Mouse (Mus musculus) heart, adult 18-20 months (tissue): ENCODE data around the gene Phpt1. TPM values are rescaled to one million over a fixed set of nuclear protein-coding genes. Genes with fewer than 3 reads are reported as not detected.

Source experiments
- DNase-seq, 2 experiments: peaks; one replicate each; pipeline ENCODE4 v3.0.0; 2021 to 2022; ENCODE audit warnings: mixed read lengths in 1 of 2
- total RNA-seq, 2 experiments: library from RNA; stranded (reverse); gene quantifications; 2 replicates each; pipeline ENCODE4 v1.2.3; 2021

The Phpt1 gene
- total RNA-seq, 2 experiments from 2014 or later, result 55.9 to 72.5 TPM

DNA sequence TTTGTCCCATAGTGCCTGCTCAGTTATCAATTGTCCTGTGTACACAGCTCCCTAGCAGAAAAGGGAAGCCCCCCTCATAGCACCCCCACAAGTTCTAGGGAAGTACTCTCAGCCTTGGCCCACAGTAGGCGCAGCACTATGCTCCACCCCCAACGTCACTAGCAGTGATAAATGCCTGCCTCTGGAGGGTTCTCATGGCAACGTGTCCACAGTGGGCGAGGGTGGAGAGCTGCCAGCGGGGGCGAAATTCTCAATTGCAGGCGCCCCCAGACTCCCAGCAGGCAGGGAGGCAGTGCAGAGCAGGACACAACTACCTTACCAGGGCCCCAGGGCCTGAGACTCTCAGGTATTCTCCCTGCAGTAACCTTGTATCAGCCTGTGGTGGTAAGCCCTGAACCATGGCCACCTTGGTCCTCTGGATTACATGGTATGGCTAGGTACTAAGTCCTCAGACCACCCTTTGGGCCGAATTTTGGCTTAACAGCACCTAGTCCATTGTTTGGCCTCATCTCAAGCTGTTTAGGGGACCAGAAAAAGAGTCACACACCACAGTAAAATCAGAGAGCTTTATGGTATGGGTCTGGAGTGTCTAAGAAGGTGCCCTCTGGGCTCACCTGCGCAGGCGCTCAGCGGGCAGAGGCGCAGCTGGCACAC is 7.6 kb upstream of the Phpt1 start:
- DNase-seq, result no peak

DNA sequence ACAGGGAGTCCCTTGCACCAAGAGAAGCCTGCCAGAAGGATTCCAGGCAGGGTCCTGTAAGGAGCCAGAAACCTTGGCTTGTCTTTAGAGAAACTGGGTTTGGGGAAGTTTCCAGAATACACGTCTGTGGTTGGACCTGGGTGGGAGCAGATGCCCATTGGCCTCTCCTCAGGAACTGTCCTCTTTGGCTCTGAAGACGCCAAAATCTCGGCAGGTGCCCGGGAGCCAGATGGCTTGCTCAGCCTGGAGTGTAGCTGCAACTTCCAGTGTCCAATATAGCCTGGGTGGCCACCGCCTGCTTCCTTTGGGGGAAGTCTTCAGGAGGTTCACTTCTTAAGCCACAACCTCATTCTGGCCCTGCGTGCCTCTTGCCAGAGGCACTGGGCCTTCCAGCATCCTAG is 6.9 kb upstream of the Phpt1 start:
- DNase-seq, result no peak

DNA sequence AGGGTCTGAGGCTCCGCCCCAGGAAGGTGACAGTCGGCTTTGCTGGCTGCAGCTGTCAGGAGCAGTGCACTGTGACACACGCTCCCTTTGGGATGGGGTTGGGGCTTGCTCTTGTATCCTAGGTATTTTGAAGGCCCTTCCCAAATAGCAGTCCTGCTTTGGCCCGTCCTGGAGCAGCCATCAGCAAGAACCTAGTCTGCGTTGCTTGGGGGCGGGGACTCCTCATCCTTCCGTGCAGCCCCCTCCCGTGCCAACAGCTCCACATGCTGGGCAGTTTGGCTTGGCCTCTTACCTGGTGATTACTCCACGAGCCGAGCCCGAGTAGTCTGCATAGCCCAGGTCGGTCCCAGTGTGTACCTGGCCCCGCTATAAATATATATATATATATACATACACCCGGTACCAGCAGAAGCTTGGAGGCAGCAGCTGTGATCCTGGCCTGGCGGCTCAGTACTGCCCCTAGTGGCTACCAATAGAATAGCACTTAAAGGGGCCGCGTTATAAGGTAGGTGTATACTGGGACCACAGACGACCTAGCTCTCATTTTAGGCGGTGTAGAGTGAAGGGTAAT is 6.4 kb upstream of the Phpt1 start, which contains the start of gene Ajm1:
Gene Ajm1, minus strand, starts transcription at position 464 of the 571 bp plus-strand sequence.
- DNase-seq, result peak; percentile 62 to 74

DNA sequence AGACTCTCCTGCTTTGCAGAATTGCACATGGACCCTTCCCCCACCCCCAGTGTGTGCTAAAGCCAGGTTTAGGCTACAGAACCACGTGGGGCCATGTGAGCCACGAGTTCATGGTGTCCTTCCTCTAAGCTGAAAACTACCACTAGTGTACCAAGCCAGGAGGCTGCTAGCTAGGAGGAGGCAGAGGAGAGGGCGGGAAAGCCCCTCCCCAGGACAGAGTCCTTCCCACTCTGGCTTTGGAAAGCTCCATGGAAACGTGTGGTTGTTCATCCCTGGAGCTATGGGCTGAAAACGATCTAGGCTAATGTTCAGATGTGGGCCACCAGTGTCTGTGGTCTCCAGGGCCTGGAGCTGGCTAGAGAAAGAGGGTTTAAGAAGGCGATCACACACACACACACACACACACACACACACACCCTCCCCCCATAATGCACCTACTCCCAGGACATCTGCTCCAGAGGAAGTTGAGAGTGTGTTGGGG is 5.6 kb upstream of the Phpt1 start:
- no peak for DNase-seq

DNA sequence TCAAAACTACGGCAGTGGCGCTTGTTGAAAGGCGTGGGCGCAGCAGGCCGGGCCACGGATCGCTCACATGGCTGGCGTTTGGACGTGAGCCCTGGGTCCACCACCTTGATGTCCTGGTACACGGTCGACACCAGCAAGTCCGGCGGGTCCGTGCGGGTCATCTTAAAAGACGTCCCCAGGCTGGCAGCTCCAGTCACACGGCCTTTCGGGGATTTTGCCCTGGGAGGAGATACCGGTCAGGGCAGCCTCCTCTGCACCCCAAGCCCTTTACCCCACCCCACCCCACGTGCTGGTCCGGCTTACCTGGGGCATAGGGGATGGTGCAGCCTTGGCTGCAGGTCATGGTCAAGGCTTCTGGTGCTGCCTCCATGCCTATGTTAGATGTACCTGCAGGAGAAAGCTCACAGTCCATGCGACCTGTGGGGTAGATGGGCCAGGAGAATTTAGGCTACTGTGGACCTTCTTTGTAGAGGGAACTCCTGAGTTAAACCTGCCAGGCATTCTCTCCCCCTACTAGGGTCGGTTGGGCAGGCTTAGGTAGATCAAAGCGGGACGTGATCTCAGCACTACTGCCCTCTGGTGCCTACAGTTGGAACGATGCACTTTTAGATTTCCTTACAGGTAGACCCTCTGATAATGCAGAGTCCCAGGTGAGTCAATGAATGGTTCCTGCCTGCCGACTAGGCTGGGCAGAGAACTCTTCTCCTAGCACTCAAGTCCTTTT is 4.9 kb upstream of the Phpt1 start:
- no peak for DNase-seq

DNA sequence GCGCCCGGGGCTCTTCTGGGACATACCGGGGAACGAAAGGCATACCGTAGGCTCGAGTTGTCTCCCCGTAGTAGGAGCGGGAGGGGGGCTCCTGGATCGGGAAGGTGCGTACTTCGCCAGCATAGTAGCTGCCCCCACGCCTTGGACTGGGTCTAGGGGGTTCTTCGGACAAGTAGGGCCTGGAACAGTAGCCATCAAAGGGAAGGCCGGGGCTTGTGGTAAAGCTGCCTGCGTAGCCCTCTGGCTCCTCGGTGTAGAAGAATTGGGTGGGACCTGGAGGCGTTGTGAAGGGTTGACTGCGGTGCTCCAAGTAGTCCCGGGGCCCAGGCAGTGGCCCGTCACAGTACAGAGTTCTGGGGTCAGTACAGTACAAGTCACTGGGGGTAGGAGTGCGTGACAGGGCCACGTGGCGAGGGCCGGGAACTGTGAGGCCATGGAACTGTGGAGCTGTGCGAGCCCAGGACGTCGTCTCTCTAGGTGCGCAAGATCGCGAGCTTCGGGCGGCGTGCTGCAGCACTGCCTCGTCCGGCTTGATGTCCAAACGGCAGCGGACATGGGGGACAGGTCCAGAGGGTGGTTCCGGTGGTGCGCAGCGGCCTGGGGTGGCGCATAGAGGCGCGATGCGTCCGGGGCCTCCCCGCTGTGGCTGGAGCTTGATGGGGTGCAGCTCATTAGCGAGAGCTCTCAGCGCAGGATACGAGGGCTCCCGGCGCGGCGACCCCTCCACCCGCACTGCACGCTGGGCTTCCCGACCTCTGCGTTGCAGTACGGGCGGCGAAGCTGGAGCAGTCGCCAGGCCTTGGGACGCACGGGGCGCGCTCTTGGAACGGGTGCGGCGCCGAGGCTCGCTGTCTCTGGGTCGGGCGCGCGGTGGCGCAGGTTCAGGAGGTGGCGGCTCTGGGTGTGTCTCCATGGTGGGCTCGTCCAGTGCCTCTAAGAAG is 4.0 kb upstream of the Phpt1 start:
- no peak for DNase-seq

DNA sequence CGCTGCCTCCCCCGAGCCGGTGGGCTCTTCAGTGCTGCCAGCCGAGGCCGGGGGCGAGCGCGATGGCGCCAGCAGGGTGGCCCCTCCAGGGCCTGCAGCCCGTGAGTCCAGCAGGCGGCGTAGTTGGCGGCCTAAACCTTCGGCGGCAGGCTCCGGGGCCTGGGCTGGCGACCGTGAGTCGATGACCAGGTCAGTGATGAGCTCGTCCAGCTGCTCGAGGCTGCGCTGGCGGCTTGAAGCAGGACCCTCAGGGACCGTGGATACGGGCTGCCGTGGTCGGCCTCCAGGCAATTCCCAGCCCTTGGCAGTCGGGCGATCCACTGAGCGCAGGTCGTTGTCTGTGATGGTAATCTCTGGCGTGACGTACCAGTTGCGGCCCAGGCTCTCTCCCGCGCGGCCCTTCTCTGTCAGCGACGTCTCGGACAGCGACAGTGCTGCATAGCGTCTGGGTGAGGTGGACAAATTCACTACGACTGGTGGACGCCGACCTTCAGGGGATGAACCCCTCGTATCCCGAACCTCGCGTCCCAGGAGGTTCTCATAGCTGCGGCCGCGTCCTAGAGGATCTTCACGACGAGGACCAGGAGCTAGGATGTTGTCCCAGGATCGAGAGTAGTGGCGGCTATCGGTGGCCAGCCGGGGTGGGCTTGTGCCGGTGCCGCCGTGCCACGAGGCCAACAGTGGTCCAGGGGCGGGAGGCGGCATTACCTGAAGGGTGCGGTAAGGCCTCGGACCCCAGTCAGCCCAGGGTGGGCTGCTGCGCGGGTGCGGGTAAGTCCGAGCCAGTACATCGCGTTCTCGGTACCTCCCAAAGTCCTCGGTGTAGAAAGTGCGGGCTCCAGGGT is 3.1 kb upstream of the Phpt1 start:
- DNase-seq, result no peak

DNA sequence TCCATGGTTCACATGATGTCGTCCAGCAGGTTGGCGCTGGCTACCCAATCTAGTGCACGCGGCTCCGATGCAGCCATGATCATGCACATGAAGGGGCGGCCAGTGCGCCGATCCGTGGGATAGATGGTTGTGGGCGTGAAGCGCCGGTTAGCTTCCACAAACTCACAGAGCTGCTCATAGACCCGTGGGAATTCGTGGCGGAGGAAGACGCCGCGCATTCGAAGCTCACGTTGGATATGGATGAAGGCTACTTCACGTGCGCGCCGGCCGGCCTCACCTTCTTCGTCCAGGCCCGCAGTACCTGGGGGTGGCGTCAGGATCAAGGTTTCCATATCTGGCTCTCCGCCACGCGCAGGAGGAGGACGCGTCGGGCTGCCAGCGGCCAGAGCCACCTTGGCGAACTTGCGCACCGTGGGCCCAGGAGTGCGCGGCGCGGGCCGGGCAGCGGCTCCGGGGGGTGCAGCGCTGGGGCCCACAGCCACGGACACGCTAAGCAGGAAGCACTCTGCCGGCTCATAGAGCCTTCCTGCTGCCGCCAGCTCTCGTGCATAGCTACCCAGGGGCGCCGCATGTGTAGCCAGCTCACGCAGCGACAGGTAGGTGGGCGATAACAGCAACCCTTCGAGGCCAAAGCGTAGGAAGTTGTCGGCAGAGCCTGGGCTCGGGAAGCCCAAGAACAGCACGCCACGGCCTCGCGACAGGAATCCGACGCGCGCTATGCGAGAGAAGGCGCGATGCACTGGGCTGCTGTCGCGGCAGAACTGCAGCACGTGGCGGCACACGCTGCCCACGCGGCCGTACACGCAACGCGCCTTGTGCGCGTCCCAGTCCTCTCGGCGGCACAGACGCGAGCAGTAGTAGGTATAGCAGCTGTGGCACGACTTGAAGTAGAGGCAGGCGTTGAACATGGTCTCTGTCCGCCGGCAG is 2.2 kb upstream of the Phpt1 start:
- DNase-seq, result no peak

DNA sequence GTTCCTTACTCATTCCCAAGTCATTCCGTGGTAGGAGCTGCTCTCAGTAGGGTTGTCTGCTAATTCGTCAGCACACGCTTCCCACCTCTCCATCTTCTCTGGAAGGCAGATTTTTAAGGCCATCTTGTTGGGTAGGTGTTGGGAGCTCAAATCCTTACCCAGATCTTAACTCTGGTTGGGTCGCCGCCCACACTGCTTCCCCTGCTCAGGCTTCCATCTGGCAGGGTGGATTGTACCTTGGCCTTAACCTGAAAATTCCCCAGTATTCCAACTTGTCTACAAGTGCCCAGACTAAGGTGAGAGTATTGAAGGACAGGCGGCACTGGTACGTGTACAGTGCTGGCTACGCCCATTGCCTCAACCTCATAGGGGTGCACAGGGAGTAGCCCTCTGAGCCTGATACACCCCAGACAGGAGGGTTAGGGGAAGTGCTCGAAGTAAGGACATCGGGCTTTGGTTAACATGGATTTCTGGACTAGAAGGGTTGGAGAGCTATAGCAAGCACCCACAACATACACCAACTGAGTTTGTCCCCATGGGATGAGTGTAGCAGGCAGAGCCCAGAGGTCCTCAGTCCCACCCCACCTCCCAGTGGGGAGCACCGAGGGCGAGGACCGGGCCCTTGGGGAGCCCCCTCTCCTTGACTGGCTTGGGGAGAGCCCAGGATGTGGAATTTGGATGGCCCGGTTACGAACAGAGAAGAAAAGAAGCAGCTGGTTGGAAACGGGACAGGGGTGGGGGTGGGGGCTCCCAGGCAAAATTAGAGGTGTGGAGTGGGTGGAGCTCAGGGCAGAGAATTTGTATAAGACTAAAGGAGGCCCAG is 1.2 kb upstream of the Phpt1 start:
- DNase-seq, result no peak

DNA sequence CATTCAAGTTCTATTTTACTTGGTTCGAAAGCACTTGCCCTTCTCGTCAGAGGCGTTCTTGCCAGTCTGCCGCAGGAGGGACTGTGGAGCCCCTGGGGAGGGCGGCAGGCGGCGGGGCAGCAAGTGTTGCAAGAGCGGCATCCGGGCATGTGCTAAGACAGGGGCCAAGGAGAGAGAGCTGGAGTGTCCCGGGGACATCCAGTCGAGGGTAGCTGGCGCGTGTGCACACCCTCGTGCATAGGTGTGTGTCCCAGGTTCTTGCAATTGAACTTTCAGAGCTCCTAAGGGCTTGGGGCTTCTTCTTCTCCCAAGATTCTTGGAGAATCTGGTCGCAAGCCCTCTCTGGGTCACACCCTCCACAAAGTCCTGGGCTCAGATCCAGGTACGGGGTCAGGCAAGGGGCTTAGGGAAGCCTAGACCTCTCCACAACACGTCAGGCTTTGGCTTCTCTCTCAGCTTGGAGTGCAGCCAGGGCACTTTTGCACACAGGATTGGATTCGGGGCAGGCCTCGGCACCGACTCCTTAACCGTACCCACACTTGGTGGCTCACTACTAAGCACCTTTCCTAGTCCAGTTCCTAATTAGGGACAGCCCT is 506 bp upstream of the Phpt1 start:
- DNase-seq, result peak in 1 of 2 experiments; percentile 58

DNA sequence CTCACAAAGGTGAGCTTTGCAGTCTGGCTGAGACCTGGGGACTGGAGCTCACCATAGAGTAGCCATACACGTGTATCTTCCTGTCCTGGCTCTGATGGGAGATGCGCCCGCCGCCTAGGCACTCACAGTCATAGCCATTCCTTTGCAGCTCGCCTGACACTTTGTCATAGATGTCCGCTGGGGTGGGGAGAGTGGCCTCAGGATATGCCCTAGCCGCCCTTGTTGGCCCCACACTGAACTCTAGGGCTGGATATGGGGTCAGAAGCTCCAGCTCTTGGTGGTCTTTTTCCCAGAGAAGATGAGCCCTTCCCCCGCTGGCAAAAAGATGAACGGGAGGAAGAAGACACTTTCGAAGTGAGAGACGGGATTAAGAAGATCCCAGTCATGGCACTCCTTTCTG is 888 bp downstream of the Phpt1 start:
- DNase-seq, result no peak

DNA sequence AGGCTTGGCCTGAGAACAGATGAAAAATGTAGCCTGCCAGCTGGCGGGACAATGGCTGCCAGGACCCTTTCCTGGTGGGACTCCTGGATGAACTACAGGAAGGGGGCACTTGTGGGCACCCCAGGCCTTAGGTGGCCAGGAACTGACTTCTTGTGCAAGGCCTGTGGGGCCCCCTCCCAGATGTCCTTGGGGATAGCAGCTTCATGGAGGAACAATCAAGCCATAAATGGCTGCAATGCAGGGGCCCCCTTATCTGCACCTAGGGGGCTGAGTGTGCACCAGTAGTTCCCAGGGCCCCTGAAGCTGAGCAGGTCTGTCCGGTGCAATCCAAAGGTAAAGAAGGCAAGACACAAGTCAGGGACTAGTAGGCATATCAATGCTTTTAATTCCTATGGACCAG is 2.0 kb downstream of the Phpt1 start:
- no peak for DNase-seq

DNA sequence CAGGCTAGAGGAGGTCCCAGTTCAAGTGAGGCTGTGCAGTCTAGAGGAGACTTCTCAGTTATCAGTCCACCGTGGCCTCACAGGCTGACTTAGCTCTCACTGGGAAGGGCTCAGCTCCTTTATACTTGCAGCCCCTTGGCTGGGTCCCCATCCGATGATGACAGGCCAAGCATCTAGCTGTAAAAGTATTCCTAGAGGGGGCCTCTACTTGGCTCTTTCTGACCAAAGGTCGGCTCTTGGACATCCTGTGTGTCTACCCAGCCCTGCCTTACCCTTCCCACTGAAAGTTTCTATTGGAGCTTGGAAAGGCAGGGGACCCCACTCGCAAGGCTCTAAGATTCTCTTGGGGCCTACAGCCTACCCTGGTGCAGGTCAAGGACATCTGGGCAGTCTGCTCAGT is 3.8 kb downstream of the Phpt1 start:
- no peak for DNase-seq

DNA sequence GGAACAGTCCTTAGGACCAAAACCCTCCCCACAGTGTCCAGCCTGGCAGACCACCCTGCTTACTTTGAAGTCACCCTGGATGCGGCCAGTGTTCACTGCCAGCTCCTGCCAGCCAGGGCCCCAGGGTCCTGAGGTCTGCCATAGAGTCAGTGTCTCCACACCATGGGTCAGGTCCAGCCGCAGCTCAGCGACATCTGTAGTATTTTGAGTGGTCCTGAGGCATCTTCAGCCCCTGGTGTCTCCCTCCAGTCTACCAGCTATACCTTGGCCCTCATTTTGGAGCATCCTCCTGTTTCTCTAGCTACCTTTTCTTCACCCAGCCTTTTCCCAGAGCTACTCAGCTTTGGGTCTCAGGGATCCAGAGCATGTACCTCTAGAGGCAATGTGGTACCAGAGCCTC is 5.7 kb downstream of the Phpt1 start:
- no peak for DNase-seq

DNA sequence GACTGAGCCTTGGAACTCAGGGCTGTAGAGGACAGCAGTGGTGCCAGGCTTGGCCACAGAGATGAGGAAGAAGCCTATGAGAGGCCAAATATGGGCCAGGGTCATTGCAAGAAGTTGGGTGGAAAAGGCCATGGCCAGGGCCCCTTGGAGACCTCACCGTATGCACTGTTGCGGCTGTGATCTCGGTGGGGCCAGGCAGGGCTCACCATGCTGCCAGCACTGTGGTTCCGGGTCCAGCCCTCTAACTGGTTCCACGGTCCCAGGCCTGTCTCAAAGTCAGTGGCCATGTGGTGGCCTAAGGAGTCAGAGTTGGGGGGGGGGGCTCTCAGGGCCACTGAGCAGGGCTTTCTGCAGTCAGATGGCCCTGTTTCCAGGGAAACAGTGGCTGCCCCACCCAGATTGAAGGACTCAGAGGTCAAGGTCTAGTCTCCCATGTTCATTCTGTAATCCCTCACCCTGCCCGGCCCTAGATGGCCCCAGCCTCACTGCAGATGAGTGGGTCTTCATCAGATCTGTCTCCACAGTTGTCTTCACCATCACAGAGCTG is 6.5 kb downstream of the Phpt1 start:
- no peak for DNase-seq

DNA sequence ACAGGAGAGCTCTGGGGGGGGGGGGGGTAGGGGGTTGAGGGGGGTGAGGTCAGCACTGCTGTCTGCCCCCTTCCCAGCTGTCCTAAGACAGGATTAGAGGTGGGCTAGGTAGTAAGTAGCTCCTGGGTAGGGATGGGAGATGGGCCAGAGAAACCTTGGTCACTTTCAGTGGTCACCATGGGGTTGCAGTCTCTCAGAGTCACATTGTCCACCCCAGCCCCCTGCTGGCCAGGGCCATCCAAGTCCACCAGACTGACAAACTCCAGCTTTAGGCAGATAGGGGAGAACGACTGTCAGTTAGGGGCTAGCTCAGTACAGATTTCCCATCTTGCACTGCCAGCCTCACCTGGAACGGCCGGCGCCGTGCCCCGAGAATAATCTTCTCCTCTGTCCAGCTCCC is 8.5 kb downstream of the Phpt1 start:
- no peak for DNase-seq

DNA sequence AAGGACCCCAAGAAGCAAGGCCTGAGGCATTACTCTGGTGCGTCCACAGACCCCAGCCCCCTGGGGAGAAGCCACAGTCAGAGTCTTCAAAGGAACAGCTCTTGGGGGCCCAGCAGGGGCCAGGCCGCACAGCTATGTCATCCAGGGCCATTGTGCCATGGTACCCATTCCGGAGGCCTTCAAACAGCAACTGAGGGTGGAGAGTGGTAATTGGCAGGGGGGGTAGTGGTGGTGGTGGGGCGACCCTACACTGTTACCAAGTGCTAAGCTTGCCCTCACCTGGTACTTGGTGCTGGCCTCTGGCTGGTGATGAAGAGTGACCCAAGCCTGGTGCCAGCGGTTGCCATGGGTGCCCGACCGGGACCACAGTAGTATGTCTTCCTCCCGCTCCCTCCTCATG is 9.3 kb downstream of the Phpt1 start:
- no peak for DNase-seq

DNA sequence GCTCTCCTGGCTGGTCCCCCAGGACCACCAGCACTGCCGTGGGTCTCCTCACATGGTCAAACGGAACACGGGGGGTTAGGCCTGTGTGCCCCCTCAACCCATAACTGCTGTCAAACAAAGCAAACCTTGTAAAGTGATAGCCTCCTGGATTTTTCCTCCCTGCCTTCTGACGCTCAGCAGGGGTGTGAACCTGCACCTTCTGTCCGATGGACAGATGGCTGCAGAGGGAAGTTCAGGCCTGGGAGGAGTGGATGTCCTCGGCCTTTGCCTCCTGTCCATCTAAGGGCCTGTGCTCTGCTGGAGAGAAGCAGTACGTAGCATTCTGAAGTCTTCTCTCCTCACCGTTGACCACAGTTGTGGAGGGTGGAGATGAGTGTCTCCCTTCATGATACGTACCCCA is 13.1 kb downstream of the Phpt1 start:
- no peak for DNase-seq

DNA sequence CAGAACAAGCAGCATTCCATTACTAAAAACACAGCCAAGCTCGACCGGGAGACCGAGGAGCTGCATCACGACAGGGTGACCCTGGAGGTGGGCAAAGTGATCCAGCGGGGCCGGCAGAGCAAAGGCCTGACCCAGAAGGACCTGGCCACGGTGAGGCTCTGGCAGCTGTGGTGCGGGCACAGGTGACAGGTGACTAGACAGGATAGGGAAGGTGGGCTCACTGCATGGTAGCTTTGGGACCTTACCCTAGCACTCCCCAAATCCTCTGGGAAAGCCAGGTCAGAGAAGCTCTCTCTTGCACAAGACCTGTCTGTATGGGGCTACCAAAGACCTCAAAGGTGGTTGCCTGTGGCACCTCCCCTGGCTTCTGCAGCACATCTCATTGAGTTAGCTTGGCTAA is 14.5 kb downstream of the Phpt1 start:
- DNase-seq, result no peak
